Mouse (Mus musculus): ENCODE measurements around the gene Nab2. TPM values are rescaled to one million over a fixed set of nuclear protein-coding genes. Genes with fewer than 3 reads are reported as not detected.

Nab2 gene
- polyA plus RNA-seq, 1 experiment from 2014 or later = 4.2 TPM

- Histone ChIP-seq H3K9ac (ENCODE audit: low read depth, low read length) (0 out of 2 replicates have a peak within 1 kb of the TSS, but pooled peaks have one; percentile 40), H3K4me3 (ENCODE audit: low read depth, low read length) (peak within 1 kb of the TSS; percentile 37), H3K36me3 (ENCODE audit: control insufficient read depth, insufficient read depth) (peaks cover 24% of the 10 kb centered on the region), H3K27me3 (replicated peaks; ENCODE audit: control insufficient read depth, insufficient read depth, low read length) (no peaks in the 10 kb centered on the region), H3K27ac (ENCODE audit: low read depth, low read length) (peak within 1 kb of the TSS; percentile 70), H3K4me1 (replicated peaks; ENCODE audit: control insufficient read depth, insufficient read depth, low read length) (peaks cover 5% of the 10 kb centered on the region; the same call in 1 of the 2 replicates), H3K4me2 (replicated peaks; ENCODE audit: low read depth) (peak within 1 kb of the TSS; percentile 62), H3K9me3 (ENCODE audit: control insufficient read depth) (no peaks in the 10 kb centered on the region)
- peak; percentile 63 for TF ChIP-seq CTCF (IDR thresholded peaks at IDR 0.05; ENCODE audit: low read depth)
- WGBS = 60% methylated on average over 2 of the region's 2 CpGs
- ATAC-seq = no peak
Observed at GRCm38 (mm10) chr10:127704766-127705220, 36.4 kb upstream of the Nab2 start, which contains the start of gene Myo1a. Gene Myo1a, plus strand, starts transcription at chr10:127705170.

DNA sequence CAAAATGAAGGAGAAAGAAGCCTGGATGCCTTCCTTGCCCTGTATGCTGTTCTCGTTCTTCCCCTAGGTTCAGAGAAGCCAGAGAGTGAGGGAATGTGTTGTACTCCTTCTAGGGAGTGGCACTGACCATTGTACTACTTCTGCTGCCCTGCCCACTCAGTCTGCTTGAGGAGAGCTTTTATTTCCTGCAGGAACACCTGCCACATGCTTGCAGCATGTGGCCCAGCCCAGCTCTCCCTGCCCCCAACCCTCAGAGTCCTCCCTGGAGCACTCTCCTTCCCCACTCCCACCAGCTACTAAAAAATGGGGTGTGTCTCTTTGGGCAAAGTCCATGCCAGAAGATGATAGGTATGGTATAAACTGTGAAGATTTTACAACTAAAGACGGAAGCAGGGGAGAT lies 35.9 kb upstream of the Nab2 start:
- Histone ChIP-seq H3K4me3 (ENCODE audit: low read depth, low read length) (peak overlapping the region; percentile 37), H3K27me3 (replicated peaks; ENCODE audit: control insufficient read depth, insufficient read depth, low read length) (no peaks in the 10 kb centered on the region), H3K4me2 (replicated peaks; ENCODE audit: low read depth) (peak overlapping the region; percentile 62), H3K9me3 (ENCODE audit: control insufficient read depth) (no peaks in the 10 kb centered on the region), H3K9ac (ENCODE audit: low read depth, low read length) (0 out of 2 replicates have a peak overlapping the region, but pooled peaks have one; percentile 40), H3K36me3 (ENCODE audit: control insufficient read depth, insufficient read depth) (peaks cover 27% of the 10 kb centered on the region), H3K27ac (ENCODE audit: low read depth, low read length) (peak overlapping the region; percentile 70; the same call in 1 of the 2 replicates), H3K4me1 (replicated peaks; ENCODE audit: control insufficient read depth, insufficient read depth, low read length) (peaks cover 5% of the 10 kb centered on the region; the same call in 1 of the 2 replicates)
- ATAC-seq = peak; percentile 88
- TF ChIP-seq CTCF (IDR thresholded peaks at IDR 0.05; ENCODE audit: low read depth) = no peak
- WGBS = 32% methylated on average over 2 of the region's 2 CpGs

DNA sequence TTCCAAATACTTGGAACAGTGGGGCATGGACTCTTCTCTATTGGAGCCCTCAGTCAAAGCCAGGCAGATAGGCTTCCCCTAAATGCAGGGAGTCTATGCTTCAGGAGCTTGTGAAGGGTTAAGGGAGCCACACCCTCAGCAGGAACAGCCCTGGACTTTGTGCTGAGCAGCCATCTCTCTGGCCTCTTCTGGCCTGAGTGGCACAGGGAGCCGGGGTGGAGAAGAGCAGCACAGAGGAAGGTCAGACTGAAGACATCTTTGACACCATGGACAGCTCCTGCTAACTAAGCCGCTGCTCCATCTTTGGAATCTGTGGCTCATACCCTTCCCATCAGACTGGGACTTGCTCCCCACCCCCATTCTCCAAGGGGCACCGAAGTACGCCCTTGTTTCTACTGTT lies 34.9 kb upstream of the Nab2 start:
- peak overlapping the region; percentile 37 for H3K4me3 ChIP-seq (ENCODE audit: low read depth, low read length)

GRCm38 (mm10) chr10:127698966-127699365 lies 30.6 kb upstream of the Nab2 start:
- no peaks in the 10 kb centered on the region for H3K27me3 ChIP-seq (replicated peaks; ENCODE audit: control insufficient read depth, insufficient read depth, low read length)

More for the DNA sequence above, 34.9 kb upstream of the Nab2 start:
- peak; percentile 77 for ATAC-seq
- peak overlapping the region; percentile 62 for H3K4me2 ChIP-seq (replicated peaks; ENCODE audit: low read depth)
- peak overlapping the region; percentile 70 for H3K27ac ChIP-seq (ENCODE audit: low read depth, low read length)
- peaks cover 24% of the 10 kb centered on the region for H3K36me3 ChIP-seq (ENCODE audit: control insufficient read depth, insufficient read depth)
- 11% methylated on average over 4 of the region's 4 CpGs for WGBS
- TF ChIP-seq CTCF (IDR thresholded peaks at IDR 0.05; ENCODE audit: low read depth) = no peak
- H3K4me1 ChIP-seq (replicated peaks; ENCODE audit: control insufficient read depth, insufficient read depth, low read length) = peaks cover 5% of the 10 kb centered on the region; the same call in 1 of the 2 replicates
- no peaks in the 10 kb centered on the region for H3K27me3 ChIP-seq (replicated peaks; ENCODE audit: control insufficient read depth, insufficient read depth, low read length)
- no peaks in the 10 kb centered on the region for H3K9me3 ChIP-seq (ENCODE audit: control insufficient read depth)
- H3K9ac ChIP-seq (ENCODE audit: low read depth, low read length) = peak overlapping the region; percentile 40; the same call in 1 of the 2 replicates

DNA sequence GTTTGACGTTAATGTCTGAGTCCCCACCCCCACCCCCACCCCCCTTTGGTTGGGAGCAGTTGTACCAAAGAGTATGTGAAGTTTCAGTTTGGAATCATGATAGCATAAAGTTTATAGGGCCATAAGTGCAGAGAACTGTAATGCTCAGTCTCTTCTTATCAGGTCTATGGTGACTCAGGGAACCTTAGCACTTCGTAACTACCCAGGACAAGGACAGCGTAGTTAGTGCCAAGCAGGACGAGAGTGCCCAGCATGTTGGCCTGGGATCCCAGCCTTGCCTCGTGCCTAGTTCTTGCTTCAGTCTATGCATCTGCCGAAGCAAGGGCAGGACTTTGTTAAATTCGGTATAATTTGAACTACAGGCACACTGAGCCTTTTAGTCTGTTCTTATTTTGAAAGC lies 27.4 kb upstream of the Nab2 start:
- Histone ChIP-seq H3K27ac (ENCODE audit: low read depth, low read length) (peak overlapping the region; percentile 66), H3K4me2 (replicated peaks; ENCODE audit: low read depth) (peak overlapping the region; percentile 24; the same call in 1 of the 2 replicates), H3K9me3 (ENCODE audit: control insufficient read depth) (no peaks in the 10 kb centered on the region), H3K9ac (ENCODE audit: low read depth, low read length) (no peak overlapping the region), H3K4me1 (replicated peaks; ENCODE audit: control insufficient read depth, insufficient read depth, low read length) (no peaks in the 10 kb centered on the region), H3K36me3 (ENCODE audit: control insufficient read depth, insufficient read depth) (peaks cover 20% of the 10 kb centered on the region; the same call in 1 of the 2 replicates), H3K27me3 (replicated peaks; ENCODE audit: control insufficient read depth, insufficient read depth, low read length) (no peaks in the 10 kb centered on the region), H3K4me3 (ENCODE audit: low read depth, low read length) (no peak overlapping the region)
- ATAC-seq = peak; percentile 89
- WGBS = 62% methylated on average over 7 of the region's 7 CpGs
- no peak for TF ChIP-seq CTCF (IDR thresholded peaks at IDR 0.05; ENCODE audit: low read depth)

More at GRCm38 (mm10) chr10:127698966-127699365, 30.6 kb upstream of the Nab2 start:
- Histone ChIP-seq H3K4me2 (replicated peaks; ENCODE audit: low read depth) (no peak overlapping the region), H3K36me3 (ENCODE audit: control insufficient read depth, insufficient read depth) (peaks cover 12% of the 10 kb centered on the region; the same call in 1 of the 2 replicates), H3K27ac (ENCODE audit: low read depth, low read length) (no peak overlapping the region), H3K9ac (ENCODE audit: low read depth, low read length) (no peak overlapping the region), H3K4me1 (replicated peaks; ENCODE audit: control insufficient read depth, insufficient read depth, low read length) (0 out of 2 replicates have a peak, but pooled peaks cover 4% of the 10 kb centered on the region), H3K9me3 (ENCODE audit: control insufficient read depth) (no peaks in the 10 kb centered on the region), H3K4me3 (ENCODE audit: low read depth, low read length) (no peak overlapping the region)
- TF ChIP-seq CTCF (IDR thresholded peaks at IDR 0.05; ENCODE audit: low read depth) = no peak
- WGBS = 88% methylated on average over 7 of the region's 7 CpGs
- ATAC-seq = no peak

- Histone ChIP-seq H3K27ac (ENCODE audit: low read depth, low read length) (no peak overlapping the region), H3K27me3 (replicated peaks; ENCODE audit: control insufficient read depth, insufficient read depth, low read length) (no peaks in the 10 kb centered on the region), H3K9me3 (ENCODE audit: control insufficient read depth) (no peaks in the 10 kb centered on the region), H3K4me3 (ENCODE audit: low read depth, low read length) (no peak overlapping the region), H3K4me2 (replicated peaks; ENCODE audit: low read depth) (no peak overlapping the region), H3K4me1 (replicated peaks; ENCODE audit: control insufficient read depth, insufficient read depth, low read length) (no peaks in the 10 kb centered on the region), H3K9ac (ENCODE audit: low read depth, low read length) (no peak overlapping the region), H3K36me3 (ENCODE audit: control insufficient read depth, insufficient read depth) (peaks cover 19% of the 10 kb centered on the region; the same call in 1 of the 2 replicates)
- ATAC-seq = no peak
- TF ChIP-seq CTCF (IDR thresholded peaks at IDR 0.05; ENCODE audit: low read depth) = peak; percentile 81
- 41% methylated on average over 2 of the region's 2 CpGs for WGBS
Observed at GRCm38 (mm10) chr10:127694636-127695035, 26.3 kb upstream of the Nab2 start.
